Mouse (Mus musculus) brown adipose tissue, adult 24 weeks (tissue): ENCODE data around the gene Tmprss12. TPM values are rescaled to one million over a fixed set of nuclear protein-coding genes. Genes with fewer than 3 reads are reported as not detected.
"Not testable (repeated sequence)": the region's sequence is repeated elsewhere in the genome, so short reads cannot be mapped to it uniquely, and the experiment has no call there.

Experiments
- H3K27ac ChIP-seq: fragments of 200-500 bp; replicated peaks from 2 replicates; pipeline ENCODE4 v1.5.1; 2012; ENCODE audit warnings: low read depth, mild to moderate bottlenecking, low read length
- H3K4me1 ChIP-seq: fragments of 200-500 bp; 2 replicates; pipeline ENCODE4 v1.6.1; 2012; ENCODE audit warnings: low read length, mixed read lengths; ENCODE audit not compliant: control insufficient read depth, insufficient read depth, insufficient read length
- H3K4me3 ChIP-seq: fragments of 200-500 bp; 2 replicates; pipeline ENCODE4 v1.5.1; 2012; ENCODE audit warnings: low read depth, mild to moderate bottlenecking, low read length, moderate library complexity; ENCODE audit not compliant: insufficient read depth
- polyA plus RNA-seq: library from polyadenylated mRNA; stranded (reverse); fragments of >200 nt; gene quantifications from 2 replicates; pipeline ENCODE4 v1.2.4, GENCODE M21; 2012; ENCODE audit not compliant: missing spikeins, insufficient read depth, insufficient read length

Tmprss12 gene
- polyA plus RNA-seq, 1 experiment: not detected

DNA sequence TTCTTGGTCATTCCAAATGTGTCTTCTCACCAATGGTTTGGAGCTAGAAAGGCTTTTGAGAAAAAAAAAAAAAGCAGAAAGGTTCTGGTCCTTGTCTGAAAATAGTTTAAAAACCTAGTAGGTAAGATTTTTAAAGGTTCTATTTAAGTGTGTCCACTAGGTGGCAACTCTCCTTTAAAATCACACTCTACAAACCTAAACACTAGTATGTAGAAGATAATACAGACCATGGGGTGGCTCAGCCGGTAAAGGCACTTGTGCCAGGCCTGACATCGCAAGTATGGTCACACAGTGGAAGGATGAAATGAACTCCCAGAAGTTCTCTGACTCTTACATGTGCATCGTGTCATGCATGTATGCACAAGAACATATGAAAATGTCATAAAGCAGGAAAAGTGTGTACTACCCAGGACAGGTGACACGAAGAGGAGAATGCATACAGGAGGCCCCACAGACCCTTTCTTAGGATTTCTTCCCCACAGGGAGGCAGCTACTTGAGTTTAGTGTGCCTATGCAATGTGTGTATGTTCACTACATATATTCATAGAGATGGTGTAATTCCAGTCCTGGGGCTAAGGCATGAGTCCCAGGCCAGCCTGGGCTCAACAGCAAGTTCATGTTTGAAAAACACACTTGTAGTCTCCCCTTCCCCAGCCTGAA, 17.3 kb upstream of the Tmprss12 start:
- no peak overlapping the region for H3K4me3 ChIP-seq
- H3K4me1 ChIP-seq: no peaks in the 10 kb centered on the region
- no peak overlapping the region for H3K27ac ChIP-seq

DNA sequence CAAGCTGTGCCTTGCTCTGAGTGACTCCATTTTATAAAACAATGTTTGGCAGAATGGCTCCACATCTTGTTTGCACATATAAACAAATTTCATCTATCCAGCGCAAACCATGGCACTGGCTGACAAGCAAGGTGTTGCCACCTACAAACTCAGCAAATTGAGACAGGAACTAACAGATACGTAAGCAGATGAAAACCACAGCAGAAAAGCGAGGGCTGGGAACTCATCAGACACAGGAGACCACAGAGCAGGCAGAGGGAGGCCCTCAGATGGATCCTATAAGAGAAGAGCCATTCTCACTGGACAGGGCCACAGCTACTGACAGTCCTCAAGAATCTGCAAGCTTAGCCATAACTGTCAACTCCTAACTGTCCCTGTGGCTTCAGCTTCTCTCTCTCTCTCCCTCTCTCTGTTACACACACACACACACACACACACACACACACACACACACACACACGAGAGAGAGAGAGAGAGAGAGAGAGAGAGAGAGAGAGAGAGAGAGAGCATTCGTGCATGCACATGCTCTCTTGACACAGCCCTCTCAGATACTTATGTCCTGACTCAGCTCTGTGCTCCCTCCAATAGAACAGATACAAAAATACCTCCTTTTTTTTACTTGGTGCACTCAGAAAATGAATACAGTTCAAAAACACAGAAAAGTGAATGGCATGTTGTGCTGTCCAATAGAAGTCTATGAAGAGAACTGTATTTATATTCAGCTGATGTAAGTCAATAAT, 14.9 kb upstream of the Tmprss12 start:
- Histone ChIP-seq H3K27ac (no peak overlapping the region), H3K4me3 (no peak overlapping the region), H3K4me1 (no peaks in the 10 kb centered on the region)

DNA sequence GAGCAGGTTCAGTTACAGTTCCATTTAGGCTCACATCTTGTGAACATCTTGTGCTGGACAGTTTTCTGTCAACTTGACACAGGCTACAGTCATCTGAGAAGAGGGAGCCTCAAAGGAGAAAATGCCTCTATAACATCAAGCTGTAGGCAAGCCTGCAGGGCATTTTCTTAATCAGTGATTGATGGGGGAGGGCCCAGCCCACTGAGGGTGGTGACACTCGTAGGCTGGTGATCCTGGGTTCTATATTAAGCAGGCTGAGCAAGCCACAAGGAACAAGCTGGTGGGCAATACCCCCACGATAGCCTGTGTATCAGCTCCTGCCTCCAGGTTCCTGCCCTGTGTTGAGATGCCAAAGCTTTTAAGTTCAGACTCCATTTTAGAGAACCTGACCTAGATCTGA, 11.7 kb upstream of the Tmprss12 start:
- Histone ChIP-seq H3K4me1 (no peaks in the 10 kb centered on the region), H3K27ac (no peak overlapping the region), H3K4me3 (no peak overlapping the region)

DNA sequence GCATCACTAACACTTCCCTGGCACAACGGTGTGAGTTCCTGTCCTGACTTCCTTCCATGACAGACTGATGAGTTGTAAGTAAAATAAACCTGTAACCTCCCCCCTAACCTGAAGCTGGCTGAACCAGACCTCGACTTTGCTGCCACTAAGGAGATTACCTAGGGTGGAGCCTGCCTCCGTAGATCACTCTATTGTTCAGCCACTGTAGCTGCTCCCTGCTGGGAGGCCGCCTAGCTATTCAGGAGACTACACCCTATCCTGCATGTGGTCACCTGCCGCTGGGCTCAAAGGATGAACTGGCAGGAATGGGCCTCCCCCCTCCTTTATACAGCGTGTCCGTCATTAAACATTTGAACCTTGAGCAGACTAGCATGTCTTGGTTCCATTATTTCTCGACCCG, 10.9 kb upstream of the Tmprss12 start:
- no peak overlapping the region for H3K4me3 ChIP-seq
- H3K27ac ChIP-seq: no peak overlapping the region
- no peaks in the 10 kb centered on the region for H3K4me1 ChIP-seq

DNA sequence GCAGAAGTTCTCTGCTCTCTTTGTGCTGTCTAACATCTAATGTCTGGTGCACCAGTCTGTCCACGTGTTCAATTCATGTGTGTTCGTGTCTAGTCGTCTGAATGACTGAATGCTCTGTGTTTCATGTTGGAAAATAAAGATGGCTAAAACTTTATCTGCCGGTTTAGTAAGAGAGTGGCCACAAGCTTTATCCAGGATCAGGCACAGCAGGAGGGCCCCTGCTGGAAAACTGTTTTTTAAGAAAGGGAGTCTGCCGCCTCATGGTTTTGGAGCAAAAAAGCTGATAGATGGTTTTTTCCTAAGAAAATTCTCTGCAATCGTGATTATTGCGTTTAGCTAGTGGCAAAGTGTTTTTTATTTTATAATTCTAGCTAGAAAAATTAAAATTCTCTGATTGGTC, 10.0 kb upstream of the Tmprss12 start:
- not testable (repeated sequence) for H3K4me1 ChIP-seq, H3K4me3 ChIP-seq, H3K27ac ChIP-seq

DNA sequence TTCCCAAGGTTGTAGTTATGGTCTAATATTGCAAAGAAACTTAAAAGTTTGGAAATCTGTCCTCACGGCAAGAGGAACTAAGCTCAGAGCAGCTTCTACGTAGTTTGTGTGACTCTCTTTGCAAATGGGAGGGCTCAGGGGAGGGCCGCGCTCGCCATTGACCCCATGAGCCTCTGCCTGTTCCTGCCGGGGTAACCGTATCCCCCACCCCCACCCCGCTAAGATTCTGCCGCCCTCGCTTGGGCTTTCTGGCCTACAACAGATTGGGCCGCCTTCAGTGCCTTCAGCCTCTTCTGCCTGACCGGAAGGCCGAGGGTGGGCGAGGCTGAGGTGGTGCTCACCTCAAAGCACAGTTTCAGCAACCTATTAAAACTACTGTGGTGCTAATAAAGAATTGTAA, 9.2 kb upstream of the Tmprss12 start:
- no peaks in the 10 kb centered on the region for H3K4me1 ChIP-seq
- H3K4me3 ChIP-seq: no peak overlapping the region
- H3K27ac ChIP-seq: no peak overlapping the region

DNA sequence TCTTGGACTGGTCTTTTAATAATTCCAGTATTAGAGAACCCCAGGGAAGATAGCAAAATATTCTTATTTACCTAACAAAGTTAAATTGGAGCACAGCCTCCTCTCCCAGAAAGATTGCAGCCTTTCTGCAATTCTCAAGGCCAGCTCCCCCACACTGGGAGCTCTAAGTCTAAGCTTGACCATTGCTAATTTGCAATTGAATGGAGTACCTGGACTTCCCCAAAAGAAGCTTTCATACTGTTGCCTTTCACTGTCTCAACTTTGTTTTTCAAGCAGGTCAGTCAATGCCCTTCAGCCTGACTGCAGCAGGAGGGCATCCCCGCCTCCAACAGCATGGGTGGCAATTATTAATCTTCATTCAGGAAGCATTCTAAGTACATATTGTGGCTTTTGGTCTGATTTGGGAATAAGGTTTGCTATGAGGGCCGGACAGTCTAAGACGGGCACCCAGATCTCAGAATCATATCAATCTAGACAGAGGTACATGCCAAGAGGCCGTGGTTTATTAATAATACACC, 6.8 kb upstream of the Tmprss12 start:
- H3K27ac ChIP-seq: not testable (repeated sequence)

DNA sequence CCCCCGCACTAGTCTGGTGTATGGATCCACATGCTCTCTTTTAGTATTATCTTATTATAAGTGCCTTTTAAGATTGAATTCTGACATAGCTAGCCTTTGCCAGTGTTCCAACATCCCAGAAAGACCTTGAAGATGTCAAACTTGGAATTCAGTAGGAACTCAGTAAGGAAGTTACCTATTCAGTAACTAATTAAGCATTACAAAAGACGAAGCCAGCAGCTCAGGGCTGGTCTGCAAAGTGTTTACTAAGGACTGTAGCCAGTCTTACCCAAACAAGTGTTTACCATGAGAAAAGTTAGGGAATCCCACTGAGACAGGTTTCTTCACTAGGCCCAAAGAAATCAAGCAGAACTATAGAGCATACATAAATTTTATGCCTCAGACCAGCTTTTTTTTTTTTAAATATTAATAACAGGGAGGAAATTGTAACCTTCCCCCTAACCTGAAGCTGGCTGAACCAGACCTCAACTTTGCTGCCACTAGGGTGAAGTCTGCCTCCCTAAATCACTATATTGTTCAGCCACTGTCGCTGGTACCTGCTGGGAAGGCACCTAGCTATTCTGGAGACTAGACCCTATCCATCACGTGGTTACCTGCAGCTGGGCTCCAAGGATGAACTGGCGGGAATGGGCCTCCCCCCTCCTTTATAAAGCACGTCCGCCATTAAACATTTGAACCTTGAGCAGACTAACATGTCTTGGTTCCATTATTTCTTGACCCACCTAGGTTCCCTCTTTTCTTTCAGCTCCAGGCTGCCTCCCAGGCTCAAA, 5.7 kb upstream of the Tmprss12 start:
- H3K4me3 ChIP-seq: no peak overlapping the region
- no peak overlapping the region for H3K27ac ChIP-seq
- no peaks in the 10 kb centered on the region for H3K4me1 ChIP-seq

More for the DNA sequence above, 6.8 kb upstream of the Tmprss12 start:
- H3K4me1 ChIP-seq, H3K4me3 ChIP-seq: not testable (repeated sequence)

DNA sequence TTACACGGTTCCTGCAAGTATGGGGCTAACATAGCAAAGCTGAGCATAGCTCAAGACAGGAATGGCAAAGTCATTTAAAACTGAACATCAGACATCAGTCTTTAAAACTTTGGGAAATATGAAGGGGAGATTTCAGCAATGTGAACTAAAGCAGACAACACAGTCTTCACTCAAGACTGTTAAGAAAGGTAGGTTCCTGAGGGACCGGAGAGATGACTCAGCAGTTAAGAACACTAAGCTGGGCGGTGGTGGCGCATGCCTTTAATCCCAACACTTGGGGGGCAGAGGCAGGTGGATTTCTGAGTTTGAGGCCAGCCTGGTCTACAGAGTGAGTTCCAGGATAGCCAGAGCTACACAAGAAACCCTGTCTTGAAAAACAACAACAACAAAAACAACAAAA, 4.2 kb upstream of the Tmprss12 start:
- H3K4me1 ChIP-seq: no peaks in the 10 kb centered on the region
- H3K4me3 ChIP-seq: no peak overlapping the region
- no peak overlapping the region for H3K27ac ChIP-seq

DNA sequence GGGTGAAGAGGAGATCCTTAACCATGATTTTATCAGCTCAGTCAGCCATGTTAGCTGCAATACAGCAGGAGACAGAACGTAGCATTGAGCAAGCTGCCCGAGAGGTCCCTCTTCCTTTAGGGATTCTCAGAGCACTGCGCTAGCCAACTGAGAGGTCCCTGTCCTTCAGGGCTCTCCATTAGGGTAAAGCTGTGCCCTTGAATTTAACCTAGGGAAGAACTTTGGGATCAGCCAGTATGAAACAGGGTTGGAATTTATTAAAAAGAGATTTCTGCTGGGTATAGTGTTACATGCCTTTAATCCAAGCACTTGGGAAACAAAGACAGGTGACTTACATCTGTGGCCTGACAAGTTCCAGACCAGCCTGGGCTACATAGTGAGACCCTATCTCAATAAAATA, 3.1 kb upstream of the Tmprss12 start:
- Histone ChIP-seq H3K4me3 (no peak overlapping the region), H3K27ac (no peak overlapping the region), H3K4me1 (no peaks in the 10 kb centered on the region)

DNA sequence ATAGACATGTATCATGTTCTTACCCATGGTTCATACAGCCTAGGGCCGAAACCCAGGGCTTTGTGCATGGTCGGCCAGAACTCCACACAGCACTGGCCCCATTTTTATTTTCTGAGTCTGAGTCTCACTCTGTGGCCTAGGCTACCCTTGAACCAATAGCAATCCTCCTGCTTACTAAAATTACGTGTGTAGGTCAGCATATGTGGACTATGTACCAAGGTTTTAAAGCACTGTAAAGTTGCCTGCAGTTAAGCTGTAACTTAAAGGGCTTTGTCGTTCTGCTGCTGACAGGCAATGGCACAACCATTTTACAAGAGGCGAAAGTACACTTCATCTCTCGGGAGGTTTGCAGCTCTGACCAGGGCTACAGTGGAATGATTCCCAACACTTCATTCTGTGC, 8.3 kb downstream of the Tmprss12 start:
- Histone ChIP-seq H3K4me1 (no peaks in the 10 kb centered on the region), H3K4me3 (no peak overlapping the region), H3K27ac (no peak overlapping the region)

DNA sequence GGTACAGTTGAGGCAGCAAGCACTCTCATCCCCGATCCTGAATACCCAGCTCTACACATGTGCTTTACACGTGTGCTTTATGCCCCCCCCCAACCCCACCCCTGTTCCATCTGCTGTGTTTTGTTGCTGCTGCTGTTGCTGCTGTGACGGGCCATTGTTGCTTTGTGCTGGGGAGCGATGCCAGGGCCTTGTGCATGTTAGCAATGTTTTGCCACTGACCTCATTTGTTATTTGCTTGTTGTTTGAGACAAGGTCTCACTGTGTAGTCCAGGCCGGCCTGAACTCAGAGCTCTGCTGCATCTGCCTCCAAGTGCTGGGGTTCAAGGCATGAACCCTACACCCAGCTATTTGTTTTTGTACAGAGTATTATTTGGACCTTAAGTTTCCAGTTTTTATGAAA, 10.2 kb downstream of the Tmprss12 start:
- Histone ChIP-seq H3K27ac (no peak overlapping the region), H3K4me1 (no peaks in the 10 kb centered on the region), H3K4me3 (no peak overlapping the region)

DNA sequence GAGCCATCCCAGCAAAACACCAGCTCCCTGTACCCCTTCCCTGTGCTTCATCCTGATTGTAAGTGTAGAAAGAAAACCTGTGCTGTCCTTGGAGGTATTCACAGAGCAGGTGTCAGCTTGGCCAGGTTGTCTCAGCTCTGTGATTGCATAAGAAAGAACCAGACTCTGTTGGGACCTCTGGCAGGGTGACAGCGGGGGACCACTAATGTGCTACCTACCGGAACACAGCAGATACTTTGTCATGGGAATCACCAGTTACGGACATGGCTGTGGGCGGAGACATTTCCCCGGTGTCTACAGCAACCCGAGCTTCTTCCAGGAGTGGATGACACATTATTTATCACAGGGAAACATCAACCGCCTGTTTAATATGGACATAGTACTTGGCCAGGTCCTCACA, 11.7 kb downstream of the Tmprss12 start:
- no peak overlapping the region for H3K4me3 ChIP-seq
- no peaks in the 10 kb centered on the region for H3K4me1 ChIP-seq
- H3K27ac ChIP-seq: no peak overlapping the region

DNA sequence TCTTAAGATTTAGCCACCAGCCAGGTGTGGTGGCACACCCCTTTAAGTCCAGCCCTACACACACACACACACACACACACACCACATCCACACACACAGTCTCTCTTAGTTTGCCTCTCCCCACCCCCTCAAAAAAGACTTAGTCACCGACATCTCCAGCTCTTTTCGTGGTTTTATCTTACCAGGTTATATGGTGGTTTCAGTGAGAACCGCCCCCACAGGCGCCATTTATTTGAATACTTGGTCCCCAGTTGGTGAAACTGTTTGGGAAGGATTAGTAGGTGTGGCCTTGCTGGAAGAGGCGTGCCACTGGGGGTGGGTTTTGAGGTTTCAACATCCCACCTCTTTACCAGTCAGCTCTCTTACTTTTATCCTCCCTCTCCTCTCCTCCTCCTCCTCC, 17.2 kb downstream of the Tmprss12 start:
- H3K27ac ChIP-seq: no peak overlapping the region
- H3K4me3 ChIP-seq: no peak overlapping the region
- H3K4me1 ChIP-seq: no peaks in the 10 kb centered on the region

DNA sequence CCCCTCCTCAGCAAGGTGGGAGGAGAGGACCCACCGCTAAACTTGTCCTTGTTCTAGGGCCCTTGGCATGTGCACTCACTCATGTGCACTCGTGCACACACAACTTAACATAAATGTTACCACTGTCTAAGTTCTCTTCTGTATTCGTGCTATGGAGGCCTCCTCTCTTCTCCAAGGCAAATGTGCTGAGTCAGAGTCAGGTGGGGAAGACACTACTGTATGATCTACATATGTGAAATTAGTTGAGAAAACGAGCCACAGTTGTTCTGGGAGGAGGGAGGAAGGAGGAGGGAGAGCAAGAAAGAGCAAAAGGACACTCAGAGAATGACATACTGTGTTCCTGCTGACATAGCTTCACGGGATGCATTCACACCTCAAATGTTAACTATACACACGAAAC, 19.9 kb downstream of the Tmprss12 start:
- Histone ChIP-seq H3K27ac (no peak overlapping the region), H3K4me3 (no peak overlapping the region), H3K4me1 (no peaks in the 10 kb centered on the region)
